Mouse (Mus musculus) spleen, embryonic (tissue): ENCODE measurements around the gene Hjurp.

Experiments used
- CTCF ChIA-PET: fragments of 350-600 bp; sonication (Branson Sonifier 250); formaldehyde crosslinking; loops from one replicate; lab custom pipeline; 2022; lab: Charles Lee

Gene Hjurp

GRCm38 (mm10) chr1:88277098-88277817 lies at the start of gene Hjurp, which contains the start of gene Trpm8:
Gene Hjurp (minus strand): TSS chr1:88277633.
Gene Trpm8 (plus strand): TSS chr1:88277661.
- CTCF ChIA-PET: interaction anchor here (0.6 to 1.5 kb wide), 3 partner anchors 10 to 66 kb away, joined by 3 to 5 read pairs (median 3); no protein-coding TSS in a partner anchor

GRCm38 (mm10) chr1:88323101-88323500 lies 45.7 kb upstream of the Hjurp start:
- CTCF ChIA-PET: no interaction called here

GRCm38 (mm10) chr1:88322146-88322545 lies 44.7 kb upstream of the Hjurp start:
- CTCF ChIA-PET: no interaction called here

- CTCF ChIA-PET: no interaction called here
Observed at GRCm38 (mm10) chr1:88320821-88321395, 43.5 kb upstream of the Hjurp start.

- CTCF ChIA-PET: no interaction called here
Observed at GRCm38 (mm10) chr1:88318531-88319060, 41.2 kb upstream of the Hjurp start.

GRCm38 (mm10) chr1:88317279-88317678 lies 39.8 kb upstream of the Hjurp start:
- CTCF ChIA-PET: no interaction called here

GRCm38 (mm10) chr1:88310349-88310748 lies 32.9 kb upstream of the Hjurp start:
- CTCF ChIA-PET: no interaction called here

- CTCF ChIA-PET: interaction anchor here (0.6 kb wide), 1 partner anchor 18 kb away, joined by 3 read pairs; no protein-coding TSS in a partner anchor
Observed at GRCm38 (mm10) chr1:88309905-88310304, 32.5 kb upstream of the Hjurp start.

- CTCF ChIA-PET: no interaction called here
Observed at GRCm38 (mm10) chr1:88309020-88309419, 31.6 kb upstream of the Hjurp start.

- CTCF ChIA-PET: no interaction called here
Observed at GRCm38 (mm10) chr1:88307180-88307579, 29.7 kb upstream of the Hjurp start.

- CTCF ChIA-PET: no interaction called here
Observed at GRCm38 (mm10) chr1:88306543-88306942, 29.1 kb upstream of the Hjurp start.

- CTCF ChIA-PET: no interaction called here
Observed at GRCm38 (mm10) chr1:88305018-88305795, 27.8 kb upstream of the Hjurp start.

GRCm38 (mm10) chr1:88304261-88304985 lies 27.0 kb upstream of the Hjurp start:
- CTCF ChIA-PET: no interaction called here

- CTCF ChIA-PET: no interaction called here
Observed at GRCm38 (mm10) chr1:88303762-88304161, 26.3 kb upstream of the Hjurp start.

- CTCF ChIA-PET: no interaction called here
Observed at GRCm38 (mm10) chr1:88302057-88302740, 24.8 kb upstream of the Hjurp start.

- CTCF ChIA-PET: no interaction called here
Observed at GRCm38 (mm10) chr1:88301121-88302014, 23.9 kb upstream of the Hjurp start.

GRCm38 (mm10) chr1:88300301-88301050 lies 23.0 kb upstream of the Hjurp start:
- CTCF ChIA-PET: no interaction called here

- CTCF ChIA-PET: no interaction called here
Observed at GRCm38 (mm10) chr1:88299529-88299945, 22.1 kb upstream of the Hjurp start.
